Mouse (Mus musculus) gastrocnemius, postnatal 36 days (tissue): Measurements from ENCODE around the gene Fth1. TPM values are rescaled to one million over a fixed set of nuclear protein-coding genes. Genes with fewer than 3 reads are reported as not detected.

Experiments used
- DNase-seq, 2 experiments: peaks; one replicate each; pipeline ENCODE4 v3.0.0; 2022
- intact Hi-C: fragments of 180-260 bp; cut with DNase I; formaldehyde crosslinking; loops from one replicate; pipeline ENCODE4 v1.15.1; 2025
- total RNA-seq, 2 experiments: library from RNA; stranded (reverse); gene quantifications; 2 replicates each; pipeline ENCODE4 v1.2.3; 2021

Gene Fth1
- total RNA-seq, 2 experiments from 2014 or later, result 1,946 to 2,068 TPM

- intact Hi-C loops, result no loop called here
- DNase-seq, result no peak
Measured at GRCm38 (mm10) chr19:10016151-10016550, 35.8 kb downstream of the Fth1 start.

- peak; percentile 91 to 95 for DNase-seq
- intact Hi-C loops, result no loop called here
Measured at GRCm38 (mm10) chr19:10017637-10018526, 37.5 kb downstream of the Fth1 start.

DNA sequence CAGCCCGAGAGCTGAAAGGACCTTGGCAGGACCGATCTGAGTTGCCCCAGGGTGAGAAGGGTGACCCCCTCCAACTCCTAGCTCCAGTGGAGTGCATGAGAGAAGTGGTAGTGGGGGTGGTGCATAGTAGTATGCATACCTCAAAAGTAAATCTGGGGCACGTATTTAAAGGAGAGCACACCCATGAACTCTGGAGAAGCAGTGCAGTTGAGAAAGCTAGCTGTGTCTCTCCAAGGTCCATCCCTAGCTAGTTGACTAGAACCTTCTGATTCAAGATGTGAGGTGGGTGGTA lies 38.1 kb downstream of the Fth1 start:
- intact Hi-C loops, result no loop called here

GRCm38 (mm10) chr19:10019214-10019760 lies 38.9 kb downstream of the Fth1 start:
- intact Hi-C loops, result no loop called here
- DNase-seq, result no peak

More for the DNA sequence above, 38.1 kb downstream of the Fth1 start:
- no peak for DNase-seq

GRCm38 (mm10) chr19:10021981-10022380 lies 41.6 kb downstream of the Fth1 start:
- DNase-seq, result no peak
- intact Hi-C loops, result no loop called here

DNA sequence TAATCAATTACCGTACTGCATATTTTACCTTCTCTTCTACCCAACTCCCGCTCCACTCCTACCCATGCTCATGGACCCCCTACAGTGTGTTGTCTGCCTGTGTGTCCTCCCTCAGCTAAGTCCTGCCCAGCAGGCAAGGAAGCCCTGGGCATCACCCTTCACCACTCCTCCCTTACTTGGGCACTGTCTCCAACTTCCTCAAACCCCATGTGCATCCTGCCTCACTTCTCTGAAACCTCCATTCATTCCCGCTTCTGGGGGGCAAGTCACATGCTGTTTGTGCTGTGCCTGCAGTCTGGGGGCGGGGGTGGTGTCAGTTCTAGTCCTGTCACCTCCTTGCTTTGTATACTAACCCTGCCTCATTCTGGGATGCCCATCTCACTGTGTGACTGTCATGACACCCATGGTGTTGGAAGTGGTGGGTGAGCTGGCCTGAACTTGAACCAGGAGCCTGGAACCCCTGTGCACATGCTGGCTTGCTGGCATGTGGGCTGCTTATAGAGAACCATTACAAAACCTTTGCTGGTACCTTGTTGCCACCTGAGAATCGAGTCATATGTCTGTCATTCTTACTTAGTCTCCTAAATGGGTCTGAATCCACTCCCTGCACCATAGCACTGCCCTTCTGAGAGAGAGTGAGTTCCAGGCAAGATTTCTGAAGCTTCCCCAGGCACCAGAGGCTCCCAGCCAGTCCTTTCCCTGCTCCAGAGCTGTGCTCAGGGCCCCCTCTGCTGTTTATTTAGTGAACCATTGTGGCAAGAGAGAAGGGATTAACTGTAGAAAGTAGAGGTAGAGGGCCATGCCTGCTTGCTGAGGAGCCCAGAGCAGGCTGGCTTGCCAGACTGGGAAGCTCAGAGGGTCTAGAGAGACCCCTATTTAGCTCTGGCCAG lies 42.3 kb downstream of the Fth1 start:
- intact Hi-C loops, result no loop called here

GRCm38 (mm10) chr19:10023304-10023758 lies 42.9 kb downstream of the Fth1 start:
- no peak for DNase-seq
- intact Hi-C loops, result no loop called here

More for the DNA sequence above, 42.3 kb downstream of the Fth1 start:
- DNase-seq, result peak in 1 of 2 experiments; percentile 41

DNA sequence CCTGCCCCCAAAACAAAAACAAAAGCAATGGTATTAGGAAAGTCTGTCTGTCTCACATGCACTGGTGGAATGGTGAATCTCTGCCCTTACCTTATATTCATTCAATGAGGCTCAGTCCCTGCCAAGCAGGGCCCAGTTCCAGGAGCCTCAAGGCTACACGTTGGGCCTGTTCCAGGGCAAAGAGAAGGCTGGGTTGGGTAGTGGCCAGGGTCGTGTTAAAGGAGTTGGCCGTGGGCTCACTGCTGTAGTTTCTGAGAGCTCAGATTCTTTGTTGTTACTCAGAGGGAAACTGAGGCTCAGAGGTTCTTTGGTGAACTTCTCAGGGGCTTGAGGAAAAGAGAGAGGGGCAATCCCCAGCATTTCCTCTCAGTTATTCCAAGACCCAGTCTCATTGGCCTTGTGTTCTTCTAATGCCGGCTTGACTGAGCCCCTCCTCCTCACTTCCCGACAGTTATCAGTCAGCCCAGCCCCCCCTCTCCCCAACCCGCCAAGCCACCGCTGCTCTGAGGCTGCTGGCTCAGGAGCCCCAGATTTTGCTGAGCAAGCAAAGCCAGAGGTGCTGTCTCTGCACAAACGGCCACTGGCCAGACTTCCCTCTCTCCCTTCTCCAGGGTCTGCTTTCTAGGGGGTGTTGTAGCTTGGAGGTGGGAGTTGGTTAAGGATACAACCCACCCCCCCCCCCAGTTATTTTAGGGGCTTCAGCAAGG lies 44.9 kb downstream of the Fth1 start:
- DNase-seq, result peak in 1 of 2 experiments; percentile 49
- intact Hi-C loops, result no loop called here

- intact Hi-C loops, result no loop called here
- DNase-seq, result peak in 1 of 2 experiments; percentile 8
Measured at GRCm38 (mm10) chr19:10029746-10030145, 49.3 kb downstream of the Fth1 start.

DNA sequence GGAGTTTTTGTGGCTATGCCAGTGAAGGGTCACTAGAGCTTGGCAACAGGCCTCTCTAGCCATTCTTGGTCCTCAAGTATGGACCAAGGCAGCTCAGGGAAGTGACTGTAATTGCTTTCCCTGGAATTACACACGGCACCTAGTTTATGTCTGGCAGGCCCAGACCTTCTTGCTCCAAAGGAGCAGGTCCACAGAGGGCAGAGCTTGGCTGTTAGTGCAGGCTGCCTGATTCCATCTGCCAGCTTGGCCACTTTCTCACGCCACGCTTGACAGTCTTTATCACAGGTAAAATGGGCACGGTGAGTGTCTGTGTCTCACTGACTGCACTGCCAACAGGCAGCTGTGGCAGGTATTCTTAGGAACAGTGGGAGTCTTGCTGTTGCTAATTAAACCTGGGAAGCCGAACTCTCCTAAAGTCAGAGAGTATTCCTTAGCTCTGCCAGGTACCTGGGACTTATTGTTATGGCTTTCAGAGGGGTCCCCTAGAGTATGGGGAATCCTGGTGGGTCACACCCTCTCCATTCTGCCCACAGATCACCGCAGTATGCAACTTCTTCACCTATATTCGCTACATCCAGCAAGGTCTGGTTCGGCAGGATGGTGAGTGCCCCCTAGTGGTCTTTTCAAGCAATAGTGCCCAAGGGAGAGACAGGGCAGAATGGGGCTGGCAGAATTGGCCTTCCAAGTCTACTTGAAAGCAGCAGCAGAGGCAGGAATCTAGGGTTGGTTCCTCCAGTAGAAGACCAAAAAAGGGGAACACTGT lies 53.0 kb downstream of the Fth1 start:
- intact Hi-C loops, result loop anchor here (2.0 kb wide), 1 partner anchor 119 kb away; no protein-coding TSS in a partner anchor
- DNase-seq, result peak in 1 of 2 experiments; percentile 46

GRCm38 (mm10) chr19:10034356-10034755 lies 54.0 kb downstream of the Fth1 start:
- no peak for DNase-seq
- intact Hi-C loops, result loop anchor here (1.0 kb wide), 1 partner anchor 34 kb away; no protein-coding TSS in a partner anchor

Other genes with a start within 250 kb of the Fth1 start
- not detected for gene Scgb2a2, start 133.0 kb upstream of the Fth1 start, total RNA-seq
- 1 to 10 TPM; 1.9 to 6.4 TPM for gene Incenp, start 81.0 kb upstream of the Fth1 start, total RNA-seq
- under 1 TPM in 1 of 2 experiments, not detected in 1; 0.15 TPM for gene Best1, start 21.0 kb downstream of the Fth1 start, total RNA-seq
- 1 to 10 TPM; 4.5 to 4.6 TPM for gene Rab3il1, start 21.1 kb downstream of the Fth1 start, total RNA-seq
- gene Fads3, start 61.0 kb downstream of the Fth1 start, total RNA-seq, result 1 to 10 TPM; 2.4 to 2.9 TPM
- gene Fads2, start 121.1 kb downstream of the Fth1 start, total RNA-seq, result 1 to 10 TPM; 2.2 to 2.4 TPM
- 1 to 10 TPM; 5.3 to 6.3 TPM for gene Fads1, start 202.3 kb downstream of the Fth1 start, total RNA-seq
- 10 to 100 TPM; 75.5 to 81.9 TPM for gene Tmem258, start 223.4 kb downstream of the Fth1 start, total RNA-seq
- 1 to 10 TPM; 3.1 to 3.9 TPM for gene Fen1, start 223.6 kb downstream of the Fth1 start, total RNA-seq